Mouse (Mus musculus) lung, adult 2 months (tissue): ENCODE data around the gene BC049715.

Source experiments
- CTCF ChIP-seq: fragments of 200-500 bp; IDR thresholded peaks from 2 replicates; pipeline ENCODE4 v1.5.1; 2011; ENCODE audit warnings: mild to moderate bottlenecking, low read length, control low read depth; ENCODE audit not compliant: insufficient read depth
- POLR2A ChIP-seq: fragments of 200-500 bp; IDR thresholded peaks from 2 replicates; pipeline ENCODE4 v1.6.1; 2011; ENCODE audit warnings: low read depth, mild to moderate bottlenecking, control low read depth, low read length, borderline replicate concordance; ENCODE audit errors: extremely low read depth

DNA sequence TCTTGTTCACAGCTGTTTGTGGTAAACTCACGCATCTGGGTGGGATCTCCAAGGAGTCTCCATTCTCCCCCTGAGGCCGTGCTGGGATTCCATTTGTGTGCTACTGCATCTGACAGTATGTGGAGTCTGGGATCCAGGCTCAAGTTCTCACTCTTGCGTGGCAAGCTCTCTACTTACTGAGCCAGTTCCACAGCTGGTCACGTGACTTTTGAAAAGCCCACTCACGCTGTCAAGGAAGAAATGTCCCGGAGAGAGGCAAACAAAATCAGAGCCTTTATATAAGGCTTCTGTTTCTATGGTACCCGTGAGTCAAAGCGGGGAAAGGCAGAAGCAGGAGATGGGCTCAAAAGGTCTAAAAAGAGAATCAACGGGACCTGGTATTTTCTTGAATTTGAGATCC is 44.7 kb upstream of the BC049715 start:
- no peak for TF ChIP-seq CTCF
- no peak for TF ChIP-seq POLR2A
